Mouse (Mus musculus) lung, embryonic 16.5 days (tissue): ENCODE measurements around the gene Tln2. TPM values are rescaled to one million over a fixed set of nuclear protein-coding genes. Genes with fewer than 3 reads are reported as not detected.

Experiments used
- ATAC-seq: fragments of 200-750 bp; cut with Nextera tagmentation; 2 replicates; pipeline ENCODE4 v1.8.0; 2017; ENCODE audit warnings: low read depth, mild to moderate bottlenecking, moderate library complexity
- H3K27ac ChIP-seq: fragments of 300-500 bp; sonication (generic); 2 replicates; pipeline ENCODE4 v1.5.1; 2014; ENCODE audit warnings: mild to moderate bottlenecking, control low read depth, low read length
- H3K27me3 ChIP-seq: fragments of 300-500 bp; sonication (generic); 2 replicates; pipeline ENCODE4 v1.6.1; 2014; ENCODE audit warnings: low read depth, low read length, mixed read lengths; ENCODE audit not compliant: control insufficient read depth, insufficient read depth
- H3K36me3 ChIP-seq: fragments of 300-500 bp; sonication (generic); 2 replicates; pipeline ENCODE4 v1.6.1; 2014; ENCODE audit warnings: low read length; ENCODE audit not compliant: control insufficient read depth, insufficient read depth
- H3K4me1 ChIP-seq: fragments of 300-500 bp; sonication (generic); replicated peaks from 2 replicates; pipeline ENCODE4 v1.6.1; 2014; ENCODE audit warnings: low read length, mixed read lengths; ENCODE audit not compliant: control insufficient read depth, insufficient read depth
- H3K4me2 ChIP-seq: fragments of 300-500 bp; sonication (generic); 2 replicates; pipeline ENCODE4 v1.6.1; 2014; ENCODE audit warnings: low read depth, low read length, control low read depth
- H3K4me3 ChIP-seq: fragments of 300-500 bp; sonication (generic); 2 replicates; pipeline ENCODE4 v1.5.1; 2014; ENCODE audit warnings: mild to moderate bottlenecking, low read length, control low read depth
- H3K9ac ChIP-seq: fragments of 300-500 bp; sonication (generic); 2 replicates; pipeline ENCODE4 v1.6.1; 2014; ENCODE audit warnings: low read length, control low read depth
- H3K9me3 ChIP-seq: fragments of 300-500 bp; sonication (generic); 2 replicates; pipeline ENCODE4 v1.6.1; 2016; ENCODE audit warnings: low read length; ENCODE audit not compliant: control insufficient read depth
- WGBS: fragments of 180-500 bp; shearing (Covaris S2); extraction: QIAGEN DNeasy Blood & Tissue Kit; methylation state at CpG from one replicate; pipeline ENCODE4 v1.1.7; 2014; 5-methylcytosine and 5-hydroxymethylcytosine counted together
- polyA plus RNA-seq: library from polyadenylated mRNA; unstranded; fragments of >200 nt; fragmentation: Nextera tagmentation; extraction: Ambion mirVana; gene quantifications from 2 replicates; pipeline ENCODE4 v1.2.1, GENCODE M21; 2015

The Tln2 gene
- polyA plus RNA-seq, 1 experiment from 2014 or later = 9.9 TPM

DNA sequence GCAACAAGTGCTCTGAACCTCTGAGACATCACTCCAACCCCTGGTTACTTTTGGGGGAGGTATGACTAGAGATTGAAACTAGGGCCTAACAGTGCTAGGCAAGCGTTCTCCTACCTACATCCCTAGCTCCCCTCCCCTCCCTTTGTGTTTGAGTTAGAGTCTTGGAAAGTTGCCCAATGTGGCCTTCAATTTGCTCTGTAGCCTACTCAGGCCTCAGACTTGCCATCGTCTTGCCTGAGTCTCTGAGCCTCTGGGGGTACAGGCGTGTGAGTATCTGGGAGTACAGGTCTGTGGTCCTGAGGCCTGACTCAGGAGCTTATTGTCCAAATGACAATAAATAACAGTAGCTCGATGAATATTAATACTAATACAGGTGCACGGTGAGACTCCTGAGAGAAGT is 317.8 kb downstream of the Tln2 start:
- H3K9me3 ChIP-seq = no peaks in the 10 kb centered on the region
- no peak overlapping the region for H3K4me3 ChIP-seq
- H3K27me3 ChIP-seq = no peaks in the 10 kb centered on the region
- H3K9ac ChIP-seq = no peak overlapping the region
- no peak for ATAC-seq
- H3K27ac ChIP-seq = no peak overlapping the region
- 64% methylated on average over 5 of the region's 5 CpGs for WGBS
- H3K4me2 ChIP-seq = no peak overlapping the region
- H3K4me1 ChIP-seq = peaks cover 3% of the 10 kb centered on the region; the same call in 1 of the 2 replicates
- 0 out of 2 replicates have a peak, but pooled peaks cover 2% of the 10 kb centered on the region for H3K36me3 ChIP-seq

DNA sequence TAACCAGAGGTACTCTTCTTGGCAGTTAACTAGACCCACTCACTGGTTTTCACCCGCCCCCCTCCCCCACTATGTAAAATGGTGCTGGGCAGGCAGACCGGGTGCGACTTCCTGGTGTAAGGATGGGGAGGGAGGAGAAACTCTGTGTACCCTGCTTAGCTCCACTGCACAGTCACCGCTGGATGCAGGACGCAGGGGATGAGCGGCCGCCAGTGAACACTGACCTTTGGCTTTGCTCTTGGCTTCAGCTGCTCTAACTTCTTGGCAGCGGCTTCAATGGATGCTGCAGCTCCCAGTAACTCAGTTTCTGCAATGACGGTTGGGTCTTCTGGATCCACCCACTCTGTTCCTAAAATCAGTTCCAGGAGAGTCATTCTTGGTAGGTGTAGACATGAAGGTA is 319.0 kb downstream of the Tln2 start:
- no peak overlapping the region for H3K4me2 ChIP-seq
- H3K27me3 ChIP-seq = no peaks in the 10 kb centered on the region
- no peaks in the 10 kb centered on the region for H3K9me3 ChIP-seq
- no peak overlapping the region for H3K27ac ChIP-seq
- peaks cover 4% of the 10 kb centered on the region; the same call in 1 of the 2 replicates for H3K4me1 ChIP-seq
- no peak overlapping the region for H3K4me3 ChIP-seq
- H3K9ac ChIP-seq = no peak overlapping the region
- WGBS = 54% methylated on average over 9 of the region's 9 CpGs
- ATAC-seq = peak; percentile 92
- 0 out of 2 replicates have a peak, but pooled peaks cover 2% of the 10 kb centered on the region for H3K36me3 ChIP-seq

GRCm38 (mm10) chr9:67236987-67237386 is 322.5 kb downstream of the Tln2 start:
- Histone ChIP-seq H3K9ac (no peak overlapping the region), H3K27me3 (no peaks in the 10 kb centered on the region), H3K4me1 (peaks cover 10% of the 10 kb centered on the region), H3K27ac (no peak overlapping the region), H3K9me3 (no peaks in the 10 kb centered on the region), H3K4me3 (no peak overlapping the region), H3K4me2 (no peak overlapping the region), H3K36me3 (no peaks in the 10 kb centered on the region)
- ATAC-seq = no peak
- 63% methylated on average over 3 of the region's 3 CpGs for WGBS

DNA sequence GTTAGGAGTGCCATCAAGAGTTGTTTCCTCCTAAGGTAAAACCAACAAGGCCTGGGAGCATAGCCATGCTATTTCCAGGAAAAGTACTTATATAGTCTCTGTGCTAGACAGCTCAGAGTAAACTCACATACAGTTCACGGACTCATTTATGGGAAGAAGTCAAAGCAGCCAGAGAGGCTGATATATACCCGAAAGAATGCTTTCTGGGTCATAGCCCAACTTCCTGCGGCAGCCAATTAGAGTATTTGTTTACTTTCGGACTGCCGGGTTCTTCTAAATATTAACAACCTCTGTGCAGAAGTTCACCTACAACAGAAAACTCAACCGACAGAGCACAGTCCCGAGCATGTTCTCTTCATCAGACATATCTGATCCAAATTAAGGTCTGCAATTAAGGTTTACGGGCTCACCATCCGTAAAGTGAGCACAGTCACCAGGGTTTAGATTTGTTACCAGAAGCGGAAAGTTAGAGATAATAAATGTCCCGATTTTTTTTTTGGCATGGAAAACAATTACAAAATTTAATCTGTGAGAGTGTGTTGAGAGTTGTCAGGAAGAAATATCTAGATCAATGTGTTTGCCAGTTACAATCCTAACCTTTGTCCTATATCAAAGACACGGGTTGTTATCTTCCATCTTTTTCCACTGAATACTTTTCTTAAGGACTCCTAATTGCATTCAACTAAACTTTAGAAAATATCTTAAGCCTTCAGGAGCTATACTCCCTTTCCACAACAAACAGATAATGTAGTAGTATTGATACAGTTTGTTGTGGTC is 323.9 kb downstream of the Tln2 start:
- H3K36me3 ChIP-seq = no peaks in the 10 kb centered on the region
- H3K9me3 ChIP-seq = no peaks in the 10 kb centered on the region
- H3K4me2 ChIP-seq = peak overlapping the region; percentile 48
- peaks cover 8% of the 10 kb centered on the region for H3K4me1 ChIP-seq
- H3K27me3 ChIP-seq = no peaks in the 10 kb centered on the region
- 30% methylated on average over 12 of the region's 12 CpGs for WGBS
- H3K9ac ChIP-seq = no peak overlapping the region
- peak; percentile 84 for ATAC-seq
- peak overlapping the region; percentile 67; the same call in 1 of the 2 replicates for H3K27ac ChIP-seq
- H3K4me3 ChIP-seq = no peak overlapping the region

GRCm38 (mm10) chr9:67229033-67229432 is 330.5 kb downstream of the Tln2 start:
- H3K9ac ChIP-seq = no peak overlapping the region
- H3K9me3 ChIP-seq = no peaks in the 10 kb centered on the region
- H3K4me1 ChIP-seq = no peaks in the 10 kb centered on the region
- H3K27ac ChIP-seq = no peak overlapping the region
- no peak overlapping the region for H3K4me2 ChIP-seq
- no peaks in the 10 kb centered on the region for H3K36me3 ChIP-seq
- ATAC-seq = no peak
- H3K27me3 ChIP-seq = no peaks in the 10 kb centered on the region
- 88% methylated on average over 5 of the region's 5 CpGs for WGBS
- H3K4me3 ChIP-seq = no peak overlapping the region

DNA sequence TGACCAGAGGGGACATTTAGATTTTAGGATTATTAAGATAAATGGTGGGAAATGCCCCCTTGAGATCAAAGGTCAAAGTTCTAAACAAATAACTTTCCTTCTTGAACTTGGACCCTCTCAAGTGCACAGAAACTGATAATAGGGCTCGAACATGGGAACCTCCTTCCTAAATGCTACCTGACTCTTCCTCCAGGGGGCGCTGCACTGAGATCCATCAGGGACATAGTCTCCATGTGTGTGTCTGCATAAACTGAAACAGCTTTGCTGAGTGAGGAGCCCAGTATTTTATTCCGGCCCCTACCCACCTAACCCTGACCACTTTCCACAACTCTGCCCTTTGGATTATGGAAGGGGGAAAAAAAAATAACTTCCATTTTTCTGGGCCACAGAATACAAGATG is 339.1 kb downstream of the Tln2 start:
- ATAC-seq = no peak
- 62% methylated on average over 3 of the region's 3 CpGs for WGBS
- Histone ChIP-seq H3K27ac (no peak overlapping the region), H3K4me2 (no peak overlapping the region), H3K4me3 (no peak overlapping the region), H3K36me3 (no peaks in the 10 kb centered on the region), H3K4me1 (no peaks in the 10 kb centered on the region), H3K27me3 (no peaks in the 10 kb centered on the region), H3K9ac (no peak overlapping the region), H3K9me3 (no peaks in the 10 kb centered on the region)

DNA sequence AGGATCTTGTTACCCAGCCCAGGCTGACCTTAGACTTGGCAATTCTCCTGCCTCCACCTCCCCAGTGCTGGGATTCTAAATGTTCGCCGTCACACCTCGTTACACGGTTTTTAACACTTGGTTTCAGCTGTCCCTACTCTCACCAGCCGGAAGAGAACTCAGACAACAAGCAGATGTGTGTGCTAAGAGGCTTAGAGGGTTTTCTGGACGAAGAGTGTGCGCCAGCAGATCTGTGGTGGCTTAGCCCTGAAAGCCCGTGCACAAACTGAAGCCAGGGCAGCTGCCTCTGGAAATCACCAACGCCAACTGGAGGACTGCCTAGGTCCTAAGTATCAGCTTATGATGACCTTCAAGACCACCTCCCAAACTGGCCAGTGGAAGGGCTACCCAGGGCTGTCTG is 341.5 kb downstream of the Tln2 start:
- H3K9ac ChIP-seq = no peak overlapping the region
- 67% methylated on average over 9 of the region's 9 CpGs for WGBS
- no peak overlapping the region for H3K4me2 ChIP-seq
- H3K27ac ChIP-seq = no peak overlapping the region
- no peak overlapping the region for H3K4me3 ChIP-seq
- no peaks in the 10 kb centered on the region for H3K36me3 ChIP-seq
- no peaks in the 10 kb centered on the region for H3K27me3 ChIP-seq
- ATAC-seq = no peak
- no peaks in the 10 kb centered on the region for H3K9me3 ChIP-seq
- H3K4me1 ChIP-seq = peaks cover 7% of the 10 kb centered on the region; the same call in 1 of the 2 replicates

- Histone ChIP-seq H3K9ac (no peak overlapping the region), H3K36me3 (no peaks in the 10 kb centered on the region), H3K4me1 (peaks cover 7% of the 10 kb centered on the region; the same call in 1 of the 2 replicates), H3K27ac (no peak overlapping the region), H3K27me3 (no peaks in the 10 kb centered on the region), H3K9me3 (no peaks in the 10 kb centered on the region), H3K4me3 (no peak overlapping the region), H3K4me2 (no peak overlapping the region)
- WGBS = 70% methylated on average over 3 of the region's 3 CpGs
- no peak for ATAC-seq
Measured at GRCm38 (mm10) chr9:67214191-67214985, 345.1 kb downstream of the Tln2 start.

- Histone ChIP-seq H3K27me3 (no peaks in the 10 kb centered on the region), H3K4me3 (no peak overlapping the region), H3K36me3 (no peaks in the 10 kb centered on the region), H3K9ac (no peak overlapping the region), H3K4me2 (0 out of 2 replicates have a peak overlapping the region, but pooled peaks have one; percentile 12), H3K27ac (no peak overlapping the region), H3K9me3 (no peaks in the 10 kb centered on the region), H3K4me1 (peaks cover 11% of the 10 kb centered on the region)
- 51% methylated on average over 6 of the region's 6 CpGs for WGBS
- peak; percentile 85 for ATAC-seq
Measured at GRCm38 (mm10) chr9:67213275-67213674, 346.2 kb downstream of the Tln2 start.
